Mouse (Mus musculus) midbrain, embryonic 14.5 days (tissue): ENCODE measurements at regions not wholly inside any gene's neighbourhood (a gene's known extent, or its start where the extent isn't known, plus 50 kb on each side); places are given as distances from the start of the nearest gene placed in this dataset.
"Not testable (repeated sequence)": the region's sequence is repeated elsewhere in the genome, so short reads cannot be mapped to it uniquely, and the experiment has no call there.

Experiments
- ATAC-seq: fragments of 200-750 bp; cut with Nextera tagmentation; 2 replicates; pipeline ENCODE4 v1.8.0; 2017; ENCODE audit warnings: moderate number of reproducible peaks, moderate library complexity; ENCODE audit not compliant: low FRiP score, low TSS enrichment
- DNase-seq: peaks from one replicate; pipeline ENCODE4 v3.0.0-alpha.2; 2015
- H3K27ac ChIP-seq: fragments of 300-500 bp; sonication (generic); replicated peaks from 2 replicates; pipeline ENCODE4 v1.5.1; 2014; ENCODE audit warnings: mild to moderate bottlenecking, low read depth, low read length, moderate library complexity
- H3K27me3 ChIP-seq: fragments of 300-500 bp; sonication (generic); 2 replicates; pipeline ENCODE4 v1.6.1; 2014; ENCODE audit warnings: low read length, control low read depth, mixed read lengths; ENCODE audit not compliant: control insufficient read depth, insufficient read depth
- H3K36me3 ChIP-seq: fragments of 300-500 bp; sonication (generic); 2 replicates; pipeline ENCODE4 v1.6.1; 2014; ENCODE audit warnings: low read length, control low read depth; ENCODE audit not compliant: control insufficient read depth, insufficient read depth
- H3K4me1 ChIP-seq: fragments of 300-500 bp; sonication (generic); 2 replicates; pipeline ENCODE4 v1.6.1; 2014; ENCODE audit warnings: mild to moderate bottlenecking, antibody characterized with exemption, low read length, control low read depth; ENCODE audit not compliant: control insufficient read depth, insufficient read depth
- H3K4me2 ChIP-seq: fragments of 300-500 bp; sonication (generic); 2 replicates; pipeline ENCODE4 v1.6.1; 2014; ENCODE audit warnings: mild to moderate bottlenecking, low read length, moderate library complexity
- H3K4me3 ChIP-seq: fragments of 300-500 bp; sonication (generic); replicated peaks from 2 replicates; pipeline ENCODE4 v1.5.1; 2014; ENCODE audit warnings: low read depth, low read length
- H3K9ac ChIP-seq: fragments of 300-500 bp; sonication (generic); replicated peaks from 2 replicates; pipeline ENCODE4 v1.6.1; 2014; ENCODE audit warnings: mild to moderate bottlenecking, low read length, moderate library complexity
- H3K9me3 ChIP-seq: fragments of 300-500 bp; sonication (generic); 2 replicates; pipeline ENCODE4 v1.6.1; 2016; ENCODE audit warnings: low read length, control low read depth, mixed read lengths; ENCODE audit not compliant: control insufficient read depth
- WGBS: fragments of 180-500 bp; shearing (Covaris S2); extraction: QIAGEN DNeasy Blood & Tissue Kit; methylation state at CpG from one replicate; pipeline ENCODE4 v1.1.7; 2014; 5-methylcytosine and 5-hydroxymethylcytosine counted together

- no peak overlapping the region for H3K4me3 ChIP-seq
- H3K9me3 ChIP-seq: no peaks in the 10 kb centered on the region
- H3K4me2 ChIP-seq: no peak overlapping the region
- 81% methylated on average over 6 of the region's 6 CpGs for WGBS
- no peak overlapping the region for H3K27ac ChIP-seq
- no peaks in the 10 kb centered on the region for H3K27me3 ChIP-seq
- no peak overlapping the region for H3K9ac ChIP-seq
- ATAC-seq (no peak), DNase-seq (no peak)
- H3K36me3 ChIP-seq: no peaks in the 10 kb centered on the region
- H3K4me1 ChIP-seq: no peaks in the 10 kb centered on the region
These were observed 280.1 kb upstream of the AI593442 start for GRCm38 (mm10) chr9:52959668-52960067.

GRCm38 (mm10) chr9:52957245-52957644, 277.7 kb upstream of the AI593442 start:
- 92% methylated on average over 1 of the region's 1 CpGs for WGBS
- Histone ChIP-seq H3K4me3 (no peak overlapping the region), H3K9me3 (no peaks in the 10 kb centered on the region), H3K27me3 (no peaks in the 10 kb centered on the region), H3K27ac (no peak overlapping the region), H3K36me3 (no peaks in the 10 kb centered on the region), H3K4me2 (no peak overlapping the region), H3K9ac (no peak overlapping the region), H3K4me1 (no peaks in the 10 kb centered on the region)
- ATAC-seq (no peak), DNase-seq (no peak)

- 77% methylated on average over 5 of the region's 5 CpGs for WGBS
- H3K9me3 ChIP-seq: no peaks in the 10 kb centered on the region
- H3K27ac ChIP-seq: no peak overlapping the region
- ATAC-seq (no peak), DNase-seq (no peak)
- no peak overlapping the region for H3K4me2 ChIP-seq
- H3K4me1 ChIP-seq: peaks cover 14% of the 10 kb centered on the region
- H3K27me3 ChIP-seq: no peaks in the 10 kb centered on the region
- no peaks in the 10 kb centered on the region for H3K36me3 ChIP-seq
- no peak overlapping the region for H3K9ac ChIP-seq
- H3K4me3 ChIP-seq: no peak overlapping the region
These were observed 264.5 kb upstream of the AI593442 start for GRCm38 (mm10) chr9:52944081-52944480.

DNA sequence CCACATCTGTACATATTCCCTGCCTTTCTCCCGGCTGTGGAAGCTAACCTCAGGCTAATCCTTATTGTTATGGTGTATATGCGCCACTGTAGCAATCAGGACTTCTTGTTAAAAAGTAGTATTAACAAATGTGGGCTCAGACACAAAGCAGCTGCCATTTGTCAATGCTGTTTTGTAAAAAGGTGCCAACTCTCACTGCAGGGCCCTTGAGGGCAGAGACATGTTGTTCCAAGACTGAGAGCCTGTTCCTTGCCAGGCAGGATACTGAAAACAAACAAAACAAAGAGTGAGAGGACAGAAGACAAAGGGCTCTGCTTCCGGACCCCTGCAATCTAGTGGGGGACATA, 262.0 kb upstream of the AI593442 start:
- WGBS: 23% methylated on average over 3 of the region's 3 CpGs

DNA sequence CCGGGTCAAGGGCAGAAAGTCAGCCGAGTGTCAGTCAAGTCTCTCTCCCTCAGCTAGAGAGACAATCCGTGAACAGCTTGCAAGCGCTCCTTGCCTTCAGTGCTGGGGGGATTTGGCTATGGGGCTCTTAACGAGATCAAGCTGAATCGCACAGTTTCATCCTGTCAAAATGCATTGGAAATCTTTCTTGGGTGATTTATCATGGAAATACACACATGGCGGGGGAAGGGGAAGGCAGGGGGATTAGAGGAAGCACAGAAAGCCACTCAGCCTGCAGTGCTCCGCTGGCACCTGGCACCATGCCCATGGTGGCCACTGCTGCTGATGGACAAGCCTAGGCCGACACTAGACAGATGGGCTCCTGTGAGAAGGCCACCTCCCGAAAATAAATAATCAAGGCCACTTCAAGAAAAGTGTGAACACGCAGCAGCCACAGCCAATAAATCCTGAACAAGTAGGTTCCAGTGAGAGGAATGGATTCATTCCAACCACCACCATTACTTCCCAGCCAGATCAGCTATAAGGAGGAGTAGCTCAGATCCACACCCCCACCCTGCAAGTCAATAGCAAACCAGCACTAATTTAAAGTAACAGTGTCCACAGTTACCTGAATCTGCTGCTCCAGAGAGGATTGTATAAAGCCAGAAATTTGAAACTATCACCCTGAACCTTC, 261.5 kb upstream of the AI593442 start:
- 9% methylated on average over 11 of the region's 11 CpGs for WGBS
- Histone ChIP-seq H3K27me3 (no peaks in the 10 kb centered on the region), H3K27ac (peak overlapping the region; percentile 81), H3K9ac (no peak overlapping the region), H3K9me3 (no peaks in the 10 kb centered on the region), H3K4me3 (no peak overlapping the region), H3K4me2 (peak overlapping the region; percentile 8; the same call in 1 of the 2 replicates), H3K4me1 (peaks cover 14% of the 10 kb centered on the region), H3K36me3 (no peaks in the 10 kb centered on the region)
- DNase-seq (peak; percentile 82), ATAC-seq (peak; percentile 91)

More for the DNA sequence above, 262.0 kb upstream of the AI593442 start:
- H3K36me3 ChIP-seq: no peaks in the 10 kb centered on the region
- H3K4me2 ChIP-seq: no peak overlapping the region
- H3K4me3 ChIP-seq: no peak overlapping the region
- peak overlapping the region; percentile 81 for H3K27ac ChIP-seq
- peak; percentile 29; the same call in 1 of the 2 replicates for ATAC-seq
- peak; percentile 48 for DNase-seq
- H3K4me1 ChIP-seq: peaks cover 14% of the 10 kb centered on the region
- H3K9ac ChIP-seq: no peak overlapping the region
- no peaks in the 10 kb centered on the region for H3K9me3 ChIP-seq
- H3K27me3 ChIP-seq: no peaks in the 10 kb centered on the region

DNA sequence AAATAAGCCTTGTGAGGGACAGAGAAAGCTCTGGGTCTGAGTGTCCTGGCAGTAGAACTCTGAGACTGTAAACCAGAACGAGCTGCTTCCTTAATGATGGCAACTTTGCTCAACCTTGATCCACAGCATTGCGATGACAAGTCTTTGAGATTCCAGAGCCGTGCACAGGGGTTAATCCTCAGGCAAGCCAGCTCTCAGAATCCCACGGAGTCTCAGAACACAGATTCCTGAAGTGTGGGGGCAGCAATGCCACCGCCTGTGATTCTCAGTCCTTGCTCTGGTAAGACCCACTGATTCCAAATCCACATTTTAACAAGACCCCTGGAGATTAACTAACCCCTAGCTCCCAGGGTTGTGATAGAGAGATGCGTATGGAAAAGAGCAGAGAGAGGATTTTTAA, 255.5 kb upstream of the AI593442 start:
- Histone ChIP-seq H3K4me1 (peaks cover 14% of the 10 kb centered on the region), H3K9me3 (no peaks in the 10 kb centered on the region), H3K27me3 (no peaks in the 10 kb centered on the region), H3K4me2 (no peak overlapping the region), H3K4me3 (no peak overlapping the region), H3K36me3 (no peaks in the 10 kb centered on the region), H3K27ac (0 out of 2 replicates have a peak overlapping the region, but pooled peaks have one; percentile 22), H3K9ac (no peak overlapping the region)
- ATAC-seq: no peak
- peak; percentile 51 for DNase-seq
- WGBS: 23% methylated on average over 6 of the region's 6 CpGs

DNA sequence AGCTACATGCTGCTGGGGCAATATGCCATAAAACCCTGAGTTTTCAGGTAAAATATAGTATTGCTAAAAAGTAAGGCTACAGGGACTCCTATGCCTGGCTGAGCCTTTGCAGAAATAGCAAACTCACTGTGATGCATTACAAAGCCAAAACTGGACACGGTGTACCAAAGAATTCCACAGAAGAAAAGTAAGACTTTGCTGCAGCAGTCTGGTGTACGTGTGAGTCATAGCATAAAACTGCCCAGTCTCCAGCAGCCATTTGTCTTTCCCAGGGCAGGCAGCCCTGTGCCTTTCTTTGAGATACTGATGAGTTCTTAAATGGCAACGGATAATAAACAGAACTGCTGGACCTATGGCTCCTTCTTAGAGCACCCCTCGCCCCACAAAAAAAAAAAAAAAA, 237.9 kb upstream of the AI593442 start:
- DNase-seq: no peak
- Histone ChIP-seq H3K36me3 (no peaks in the 10 kb centered on the region), H3K27me3 (no peaks in the 10 kb centered on the region), H3K9ac (no peak overlapping the region), H3K27ac (no peak overlapping the region), H3K9me3 (no peaks in the 10 kb centered on the region), H3K4me1 (no peaks in the 10 kb centered on the region), H3K4me3 (no peak overlapping the region), H3K4me2 (no peak overlapping the region)
- ATAC-seq: no peak
- 84% methylated on average over 4 of the region's 4 CpGs for WGBS

DNA sequence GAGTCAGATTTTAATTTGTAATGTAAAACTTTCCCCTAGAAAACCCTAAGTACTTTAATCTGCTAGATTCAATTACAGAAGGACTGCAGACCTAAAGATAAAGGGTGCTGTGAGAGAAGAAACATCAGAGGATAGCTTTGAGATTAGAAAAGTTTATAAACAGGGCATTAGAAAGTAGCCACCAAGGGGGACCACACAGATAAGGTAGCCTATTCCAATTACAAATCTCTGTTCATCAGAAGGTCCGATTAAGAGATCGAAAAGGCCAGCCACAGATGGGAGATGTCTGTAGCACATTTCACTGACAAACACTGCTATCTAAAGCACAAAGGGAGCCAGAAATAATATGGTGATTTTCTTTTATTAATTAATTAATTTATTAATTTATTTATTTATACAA, 209.1 kb upstream of the AI593442 start:
- H3K9ac ChIP-seq, H3K4me3 ChIP-seq, H3K9me3 ChIP-seq, H3K4me2 ChIP-seq, ATAC-seq, DNase-seq, H3K36me3 ChIP-seq, H3K4me1 ChIP-seq, H3K27me3 ChIP-seq, H3K27ac ChIP-seq: not testable (repeated sequence)
- WGBS: no CpG with 5 or more reads among the region's 2 CpGs

DNA sequence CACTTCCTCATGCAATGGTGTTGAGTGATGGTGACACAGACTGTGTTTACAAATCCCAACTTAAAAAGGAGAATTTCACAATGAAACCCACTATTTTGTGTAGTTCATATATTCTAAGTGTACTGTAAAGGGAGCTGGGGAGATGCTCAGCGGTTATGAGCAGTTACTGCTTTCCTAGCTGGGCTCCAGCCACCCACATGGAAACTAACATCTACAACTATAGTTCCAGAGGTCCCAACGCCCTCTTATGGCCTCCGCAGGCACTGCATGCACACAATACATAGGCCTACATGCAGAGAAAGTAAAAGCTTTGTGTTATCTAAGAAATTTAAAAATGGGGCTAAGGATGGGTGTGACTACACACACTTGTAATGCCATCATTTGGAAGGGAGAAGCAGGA, 208.4 kb upstream of the AI593442 start:
- no CpG with 5 or more reads among the region's 3 CpGs for WGBS
- not testable (repeated sequence) for DNase-seq, H3K9me3 ChIP-seq, H3K27ac ChIP-seq, H3K27me3 ChIP-seq, H3K4me1 ChIP-seq, ATAC-seq, H3K4me3 ChIP-seq, H3K36me3 ChIP-seq, H3K4me2 ChIP-seq, H3K9ac ChIP-seq
